Mouse (Mus musculus) urinary bladder, postnatal 4 days (tissue): ENCODE measurements at regions not wholly inside any gene's neighbourhood (a gene's known extent, or its start where the extent isn't known, plus 50 kb on each side); places are given as distances from the start of the nearest gene placed in this dataset.

Experiments
- DNase-seq, 2 experiments: peaks; one replicate each; pipeline ENCODE4 v3.0.0; 2021 to 2022; ENCODE audit warnings: low spot score in 2 of 2

DNA sequence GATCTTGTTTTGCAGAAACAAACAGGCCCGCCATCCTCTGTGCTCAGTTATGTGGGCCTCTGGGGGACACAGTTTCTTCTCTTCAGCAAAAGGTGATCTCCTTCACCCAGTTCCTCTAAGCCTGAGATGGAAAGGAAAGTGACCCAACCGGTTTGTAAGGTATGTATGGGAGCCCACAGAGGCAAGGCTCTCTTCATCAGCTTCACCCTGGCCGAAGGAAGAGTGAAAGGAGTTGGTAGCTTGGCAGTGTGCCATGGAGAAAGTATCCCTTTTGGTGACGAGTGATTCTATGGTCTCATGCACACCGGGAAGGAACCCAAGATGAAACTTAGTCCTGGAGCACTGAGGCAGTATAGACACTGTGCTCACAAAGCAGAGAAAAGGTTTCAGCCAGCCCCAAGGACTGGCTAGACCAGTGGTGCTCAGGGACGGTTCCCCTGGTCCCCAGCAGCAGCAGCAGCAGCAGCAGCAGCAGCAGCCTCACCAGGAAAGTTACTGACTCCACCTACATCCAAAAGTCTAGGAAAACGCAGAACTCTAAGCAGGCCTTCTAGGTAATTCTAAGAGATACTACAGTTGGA, 256.1 kb downstream of the Epha4 start:
- DNase-seq, result no peak

DNA sequence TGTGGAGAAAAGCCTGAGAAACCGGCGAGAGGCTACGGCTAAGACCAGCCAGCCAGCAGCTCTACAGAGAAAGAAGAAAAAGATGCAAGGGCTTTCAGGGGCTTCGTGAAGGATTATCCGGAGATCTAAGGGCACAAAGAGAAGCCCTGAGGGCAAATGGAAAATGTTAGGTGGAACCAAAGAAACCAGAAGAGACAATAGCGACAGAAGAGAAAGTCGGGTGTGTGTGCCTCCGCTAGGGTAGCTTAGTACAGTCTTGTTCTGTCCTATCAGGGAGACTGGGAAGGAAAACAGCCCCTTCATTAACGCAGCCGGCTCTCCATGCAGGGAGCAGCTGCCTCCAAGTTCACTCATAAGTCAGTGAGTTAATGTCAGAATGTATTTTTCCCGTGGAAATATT, 255.1 kb downstream of the Epha4 start:
- DNase-seq, result no peak

DNA sequence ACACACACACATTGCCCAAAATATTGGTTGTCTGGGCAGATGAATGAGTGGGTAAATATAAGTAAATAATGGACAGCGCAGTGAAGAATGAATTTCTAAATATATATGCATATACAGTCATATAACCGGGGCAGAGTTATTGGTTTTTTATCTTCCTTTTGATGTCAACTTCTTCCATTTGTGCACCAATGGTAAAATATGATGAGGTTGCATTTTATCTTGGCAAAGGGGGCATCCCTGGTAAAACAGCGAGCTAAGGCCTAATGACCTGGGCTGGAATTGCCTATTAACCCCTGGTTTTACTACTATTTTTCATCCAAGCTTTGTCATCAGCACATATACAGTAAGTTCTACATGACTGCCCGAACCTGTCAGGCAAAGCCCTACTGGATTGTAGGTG, 253.2 kb downstream of the Epha4 start:
- no peak for DNase-seq

DNA sequence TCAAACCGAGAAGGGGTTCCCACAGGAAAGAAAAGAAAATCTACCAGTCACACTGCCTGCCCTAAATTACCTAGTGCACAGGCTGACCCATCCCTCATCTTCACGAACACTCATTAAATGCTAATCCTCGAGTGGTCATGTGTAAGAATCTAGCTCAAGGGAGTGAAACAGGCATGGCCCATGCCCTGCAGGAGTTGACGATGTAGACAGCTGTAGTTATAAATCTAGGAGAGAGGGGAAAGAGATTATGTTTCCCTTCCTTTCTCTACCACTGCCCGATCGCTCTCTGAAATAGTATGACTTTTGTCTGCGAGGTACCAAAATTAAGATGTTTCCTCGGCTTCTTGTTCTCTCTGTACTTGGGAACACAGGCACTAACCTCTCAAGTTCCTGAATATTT, 249.2 kb downstream of the Epha4 start:
- DNase-seq, result no peak

DNA sequence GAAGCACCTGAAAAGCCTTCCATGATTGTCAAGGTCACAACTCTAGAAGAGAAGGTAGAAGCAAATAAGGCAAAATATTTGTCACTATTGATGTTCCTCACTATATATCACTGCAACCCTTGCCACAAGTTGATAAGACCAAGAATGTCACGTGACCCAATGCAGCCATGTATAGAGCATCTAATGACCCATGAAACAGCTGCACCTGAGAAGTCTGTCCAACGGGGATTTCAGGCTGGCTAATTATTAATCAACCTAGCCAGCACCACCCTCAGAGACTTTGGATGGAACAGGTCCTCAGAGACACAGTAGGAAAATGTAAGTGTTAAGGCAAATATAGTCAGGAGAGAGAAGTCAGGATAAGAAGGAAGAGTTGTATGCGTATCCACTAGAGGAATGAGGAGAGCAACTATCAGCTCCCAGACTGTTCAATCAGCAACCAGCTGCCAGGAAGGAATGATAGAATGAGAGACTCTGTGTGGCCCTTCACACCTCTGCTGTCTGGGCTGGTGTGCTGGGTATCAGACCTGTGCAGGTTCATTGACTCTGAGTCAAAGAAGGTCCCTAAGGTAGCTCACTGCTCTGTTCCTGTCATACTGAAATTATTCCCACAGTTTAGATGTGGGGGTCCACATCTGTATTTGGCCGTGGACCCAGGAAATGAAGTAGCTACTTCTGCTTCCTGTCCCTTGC, 247.4 kb downstream of the Epha4 start:
- DNase-seq, result no peak

DNA sequence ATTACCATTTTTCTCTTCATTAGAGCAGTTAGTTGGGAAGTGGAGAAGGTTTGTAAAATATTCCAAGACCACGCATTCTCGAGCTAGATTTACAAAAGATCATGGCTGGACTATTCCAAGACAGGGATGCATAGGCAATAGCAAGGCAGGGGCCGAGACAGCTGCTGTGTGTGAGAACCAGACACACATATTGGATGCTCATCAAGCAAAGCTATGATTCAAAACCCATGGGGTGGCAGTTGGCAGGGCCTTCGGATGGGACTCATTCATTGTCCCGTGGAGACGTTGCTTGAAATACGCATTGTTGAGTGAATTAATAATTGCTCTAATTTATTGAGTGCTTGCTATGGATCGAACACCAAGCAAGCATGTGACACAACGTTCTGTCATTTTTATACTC, 239.6 kb downstream of the Epha4 start:
- DNase-seq, result no peak

DNA sequence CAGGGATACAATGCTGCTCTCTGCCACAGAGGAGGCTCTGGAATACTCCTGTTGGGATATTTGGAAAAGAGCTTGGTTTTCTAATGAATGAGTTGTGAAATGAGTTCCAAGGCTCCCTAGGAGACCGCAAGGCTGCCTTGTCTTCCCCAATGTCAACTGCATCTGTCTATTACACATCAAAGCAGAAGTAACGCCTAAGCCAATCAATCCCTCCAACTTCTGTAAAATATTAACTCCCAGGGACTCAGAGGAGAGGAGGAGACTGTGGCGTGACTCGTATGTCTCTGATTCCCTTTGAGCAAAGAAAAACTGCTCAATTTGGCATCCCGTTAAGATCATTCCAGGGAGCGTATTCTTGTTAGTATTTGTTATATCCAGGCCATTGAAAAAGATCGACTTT, 235.3 kb downstream of the Epha4 start:
- DNase-seq, result no peak

DNA sequence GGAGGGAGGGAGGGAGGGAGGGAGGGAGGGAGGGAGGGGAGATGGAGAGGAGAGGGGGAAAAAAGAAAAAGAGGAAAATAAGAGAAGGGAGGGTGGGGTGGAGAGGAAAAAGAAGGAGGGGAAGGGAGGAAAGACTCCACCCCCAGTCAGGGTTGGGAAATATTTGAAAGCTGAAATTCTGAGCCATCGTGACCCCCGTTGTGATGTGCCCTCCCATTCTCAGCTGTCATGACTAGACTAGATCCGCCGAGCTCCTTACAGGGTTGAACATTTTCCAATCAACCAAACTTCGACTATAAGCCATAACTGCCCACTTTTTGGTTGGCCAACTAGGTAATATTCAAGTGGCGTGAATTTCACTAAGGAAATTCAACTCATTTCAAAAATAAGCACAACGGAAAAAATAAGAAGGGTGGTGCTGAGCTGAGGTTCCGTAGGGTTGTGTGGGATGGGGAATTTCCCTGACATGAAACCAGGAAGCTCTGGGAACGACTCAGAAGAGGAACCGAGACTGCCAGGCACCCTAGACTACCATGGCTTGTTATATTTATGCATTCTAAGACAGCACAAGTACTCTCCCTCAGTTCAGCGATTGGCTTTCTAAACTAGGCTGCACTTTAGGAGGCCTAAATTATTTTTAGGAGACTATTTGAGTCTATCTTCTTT, 234.4 kb downstream of the Epha4 start:
- DNase-seq, result no peak

DNA sequence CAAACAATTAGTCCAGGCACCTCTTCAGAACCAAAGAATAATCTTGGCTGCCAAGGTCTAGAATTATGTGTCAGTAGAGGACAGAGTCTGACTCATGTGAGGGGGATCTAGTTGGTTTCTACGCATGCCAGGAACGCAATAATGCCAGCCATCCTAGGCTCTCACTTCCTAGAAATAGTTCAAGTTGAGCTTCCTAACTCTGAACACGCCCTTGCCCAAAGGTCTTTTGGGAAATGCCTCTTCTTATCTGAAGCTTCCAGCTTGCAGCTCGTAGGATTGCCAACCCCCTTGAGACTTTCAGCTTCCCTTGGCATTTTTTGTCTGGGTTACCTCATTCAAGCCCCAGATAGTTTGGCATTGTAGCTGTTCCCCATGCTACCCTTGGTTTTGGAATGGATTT, 233.1 kb downstream of the Epha4 start:
- no peak for DNase-seq

DNA sequence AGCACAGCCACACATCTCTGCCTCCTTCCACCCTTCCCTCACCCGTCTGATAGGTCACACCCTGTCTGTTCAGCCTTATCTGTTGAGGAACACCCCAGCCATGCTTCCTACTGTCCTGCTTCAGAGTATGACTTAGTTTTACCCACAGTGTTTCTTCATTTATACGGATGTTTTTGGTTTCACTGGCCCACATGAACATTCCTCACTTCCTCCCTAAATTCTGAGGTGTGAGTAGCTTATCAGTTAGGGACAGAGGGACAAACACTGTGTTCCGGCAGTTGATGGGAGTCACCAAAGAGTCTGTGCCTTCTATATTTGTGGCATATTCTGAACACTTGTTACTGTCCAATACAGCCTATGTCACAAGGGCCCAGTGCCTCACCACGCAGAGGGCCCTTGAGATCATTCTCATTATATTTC, 216.2 kb downstream of the Epha4 start:
- DNase-seq, result no peak

DNA sequence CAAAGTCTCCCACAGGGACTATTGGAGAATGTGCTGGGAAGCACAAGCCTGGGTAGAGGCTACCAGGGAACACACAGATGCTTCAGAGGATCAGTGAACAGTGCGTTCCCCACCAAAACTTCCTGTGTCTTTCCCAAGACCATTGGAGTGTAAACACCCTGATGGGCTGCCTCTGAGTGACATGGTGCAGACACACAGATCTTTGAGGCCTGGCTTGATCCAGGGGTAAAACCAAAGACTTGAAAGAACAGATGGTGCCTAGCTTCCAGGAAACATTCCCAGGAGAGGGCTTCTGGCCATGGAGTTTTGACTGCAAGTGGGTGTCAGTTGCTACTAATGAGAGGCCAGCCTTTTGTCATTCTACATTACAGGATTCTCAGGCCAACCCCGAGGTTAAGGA, 214.1 kb downstream of the Epha4 start:
- DNase-seq, result no peak

DNA sequence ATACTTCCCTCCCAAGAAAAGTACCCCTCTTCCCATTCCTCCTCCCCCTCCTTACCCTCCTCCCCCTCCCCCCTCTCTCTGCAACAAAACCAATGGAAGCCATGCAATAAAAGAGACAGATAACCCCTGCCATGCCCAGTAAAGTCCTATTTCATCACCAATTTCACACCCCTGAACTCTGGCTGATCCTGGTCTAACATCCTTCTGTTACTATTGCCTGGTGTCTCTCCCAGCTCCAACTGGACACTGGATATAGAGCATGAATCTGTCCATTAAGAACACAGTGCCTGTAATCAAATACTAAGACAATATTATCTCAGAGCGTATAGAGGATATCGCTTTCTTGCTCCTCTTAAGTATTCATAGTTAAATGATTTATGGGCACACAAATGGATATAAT, 210.1 kb downstream of the Epha4 start:
- DNase-seq, result no peak

DNA sequence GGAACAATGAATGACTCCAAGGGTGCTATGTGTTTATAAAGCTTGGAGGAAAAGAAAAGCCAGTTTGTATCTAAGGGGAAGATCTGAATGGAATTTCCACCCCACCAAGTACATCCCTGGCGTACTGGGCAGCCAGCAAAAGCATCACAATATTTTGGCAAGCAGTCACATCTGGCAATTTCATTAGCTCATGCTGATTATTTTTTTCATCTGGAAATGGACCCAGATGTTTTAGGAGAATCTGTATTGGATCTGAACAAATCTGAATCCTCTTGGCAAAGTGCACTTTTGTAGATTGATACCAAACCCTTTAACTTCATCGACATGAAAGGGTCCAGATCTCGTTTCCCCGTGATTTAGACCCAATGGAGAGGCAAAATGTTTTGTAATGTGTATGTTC, 207.1 kb downstream of the Epha4 start:
- no peak for DNase-seq

DNA sequence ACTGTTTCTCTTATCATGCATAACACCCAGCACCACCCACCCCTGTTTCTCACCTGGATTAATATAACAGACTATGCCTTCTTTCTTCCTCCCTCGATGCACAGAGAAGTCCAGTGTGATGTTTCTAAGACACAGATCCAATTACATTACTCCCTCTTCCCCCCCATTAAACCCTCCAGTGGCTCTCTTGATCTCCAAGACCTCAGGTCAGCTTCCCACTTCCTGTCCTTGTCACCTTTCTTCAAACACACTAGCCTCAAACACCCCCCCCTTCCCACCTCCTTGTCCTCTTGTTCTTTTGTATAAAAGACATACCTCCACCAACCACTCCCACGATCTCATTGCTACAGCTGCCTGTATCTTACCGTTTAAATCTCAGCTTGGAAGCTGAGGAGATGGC, 201.8 kb downstream of the Epha4 start:
- no peak for DNase-seq

DNA sequence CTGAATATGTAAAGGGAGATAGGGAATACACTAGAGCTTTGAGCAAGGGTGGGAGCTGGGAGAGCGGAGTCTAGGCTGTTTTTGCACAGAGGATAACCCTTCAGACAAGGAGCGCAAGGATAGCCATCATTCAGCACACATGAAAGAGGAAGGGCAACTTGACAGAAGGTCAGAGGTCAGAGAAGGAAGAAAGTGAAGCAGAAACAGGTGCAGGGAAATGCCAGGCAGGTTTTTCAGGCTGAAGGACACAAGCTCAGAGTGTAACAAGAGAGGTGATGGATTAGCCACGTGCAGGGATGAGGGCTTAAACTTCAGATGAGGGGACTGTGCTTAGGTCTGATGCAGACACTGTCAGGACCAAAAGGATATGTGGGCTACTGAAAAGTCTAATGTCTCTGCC, 199.5 kb downstream of the Epha4 start:
- DNase-seq, result no peak

DNA sequence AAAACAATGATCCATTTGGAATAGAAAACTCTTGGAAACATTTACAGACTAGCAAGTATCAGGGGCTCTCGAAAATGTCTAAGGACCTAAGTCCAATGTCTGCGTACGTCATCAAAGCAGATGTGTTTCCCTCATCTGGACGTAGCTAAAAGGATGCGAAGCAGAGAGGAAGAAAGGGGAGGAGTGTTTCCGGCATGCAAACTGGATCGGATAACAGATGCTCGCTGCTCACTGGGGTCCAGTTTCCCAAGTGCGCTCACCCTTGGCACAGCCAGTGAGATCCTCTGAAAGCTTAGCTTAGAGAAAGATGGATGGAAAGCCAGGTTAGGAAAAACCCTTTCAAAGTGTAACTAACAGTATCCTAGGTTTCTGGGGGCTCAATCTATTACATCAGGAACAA, 198.7 kb downstream of the Epha4 start:
- DNase-seq, result no peak
